8 mouse cellular contexts compared by ENCODE assay signal in the genomic region with DNA sequence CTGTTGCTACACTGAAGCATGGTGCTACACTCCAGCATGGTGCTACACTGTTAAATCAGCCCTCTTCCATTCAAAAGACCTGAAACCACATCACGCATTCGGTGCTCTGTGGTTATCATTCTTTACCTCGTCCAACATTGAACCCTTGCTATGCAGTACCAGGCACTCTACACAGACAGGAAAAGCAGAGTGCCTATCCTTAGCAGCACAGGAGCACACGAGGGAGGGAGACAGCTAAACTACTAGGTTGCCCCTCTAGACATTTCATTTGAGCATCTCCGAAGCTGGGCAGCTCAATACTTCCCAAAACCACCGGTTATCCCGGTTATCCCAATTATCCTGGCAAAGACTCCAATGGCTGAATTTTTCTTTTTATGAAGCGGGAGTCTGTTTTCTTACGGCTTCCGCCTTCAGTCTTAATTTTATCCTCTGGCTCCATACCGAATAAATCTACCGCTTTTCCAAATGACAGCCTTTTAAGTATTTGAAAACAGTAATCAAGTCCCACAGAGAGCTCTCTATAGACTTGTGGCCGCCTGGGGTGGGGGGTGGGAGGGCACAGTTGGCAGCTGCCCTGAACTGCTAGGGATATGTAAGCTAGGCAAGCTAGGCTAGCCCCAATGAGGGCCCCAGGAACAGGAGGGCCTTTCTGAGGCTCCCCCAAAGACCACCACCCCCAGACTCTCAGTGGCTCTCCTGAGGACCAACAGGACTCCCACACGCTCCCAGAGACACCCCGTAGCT.
DNase-seq lines count a peak whose midpoint lies in the region; ATAC-seq lines count a peak whose summit lies in the region.

No protein-coding gene starts in this region.

- WGBS in kidney, embryonic 16.5 days: 23% methylated on average over 15 of the region's 15 CpGs
- 22% methylated on average over 15 of the region's 15 CpGs for WGBS in embryonic facial prominence, embryonic 13.5 days
- 19% methylated on average over 15 of the region's 15 CpGs for WGBS in hindbrain, embryonic 13.5 days
- 14% methylated on average over 15 of the region's 15 CpGs for WGBS in midbrain, embryonic 15.5 days

- peak overlapping the region; percentile 41; the same call in 1 of the 2 replicates for H3K4me2 ChIP-seq in kidney, embryonic 16.5 days (replicated peaks; ENCODE audit: low read depth, low read length)
- peak overlapping the region; percentile 46 for H3K4me2 ChIP-seq in embryonic facial prominence, embryonic 13.5 days
- peak overlapping the region; percentile 40 for H3K4me2 ChIP-seq in hindbrain, embryonic 13.5 days
- H3K4me2 ChIP-seq in midbrain, embryonic 15.5 days: peak overlapping the region; percentile 46

- H3K9ac ChIP-seq in kidney, embryonic 16.5 days (replicated peaks; ENCODE audit: low read length): peak overlapping the region; percentile 50
- peak overlapping the region; percentile 52; the same call in 1 of the 2 replicates for H3K9ac ChIP-seq in embryonic facial prominence, embryonic 13.5 days
- peak overlapping the region; percentile 20; the same call in 1 of the 2 replicates for H3K9ac ChIP-seq in hindbrain, embryonic 13.5 days
- no peak overlapping the region; the same call in 1 of the 2 replicates for H3K9ac ChIP-seq in midbrain, embryonic 15.5 days

- peak overlapping the region; percentile 81 for H3K27ac ChIP-seq in kidney, embryonic 16.5 days (ENCODE audit: low read length)
- peak overlapping the region; percentile 97 for H3K27ac ChIP-seq in embryonic facial prominence, embryonic 13.5 days
- peak overlapping the region; percentile 45; the same call in 1 of the 2 replicates for H3K27ac ChIP-seq in hindbrain, embryonic 13.5 days
- peak overlapping the region; percentile 10; the same call in 1 of the 2 replicates for H3K27ac ChIP-seq in midbrain, embryonic 15.5 days

- H3K36me3 ChIP-seq in kidney, embryonic 16.5 days (ENCODE audit: insufficient read depth, low read length): no peaks in the 10 kb centered on the region
- H3K36me3 ChIP-seq in embryonic facial prominence, embryonic 13.5 days: no peaks in the 10 kb centered on the region
- H3K36me3 ChIP-seq in hindbrain, embryonic 13.5 days: no peaks in the 10 kb centered on the region
- H3K36me3 ChIP-seq in midbrain, embryonic 15.5 days (replicated peaks): no peaks in the 10 kb centered on the region

- no peaks in the 10 kb centered on the region for H3K9me3 ChIP-seq in kidney, embryonic 16.5 days (ENCODE audit: low read length)
- H3K9me3 ChIP-seq in embryonic facial prominence, embryonic 13.5 days: no peaks in the 10 kb centered on the region
- H3K9me3 ChIP-seq in hindbrain, embryonic 13.5 days: no peaks in the 10 kb centered on the region
- no peaks in the 10 kb centered on the region for H3K9me3 ChIP-seq in midbrain, embryonic 15.5 days

- DNase-seq in kidney, postnatal 36 days: no peak
- DNase-seq in testis, postnatal 14 days (ENCODE audit: low spot score): no peak
- no peak for DNase-seq in right cerebral cortex, adult 18-20 months
- DNase-seq in right cerebral cortex, postnatal 36 days (ENCODE audit: low spot score in 2 of 2): no peak

- ATAC-seq in kidney, embryonic 16.5 days (ENCODE audit: low FRiP score, low TSS enrichment): 0 out of 2 replicates have a peak, but pooled peaks have one; percentile 11
- peak; percentile 77 for ATAC-seq in embryonic facial prominence, embryonic 13.5 days (ENCODE audit: insufficient number of reproducible peaks, insufficient read depth, low FRiP score, low TSS enrichment, low read depth)
- ATAC-seq in hindbrain, embryonic 13.5 days (ENCODE audit: low FRiP score): no peak; the same call in 1 of the 2 replicates
- peak; percentile 61 for ATAC-seq in midbrain, embryonic 15.5 days (replicated peaks)

- H3K27me3 ChIP-seq in kidney, embryonic 16.5 days (ENCODE audit: insufficient read depth, low read length): no peaks in the 10 kb centered on the region
- H3K27me3 ChIP-seq in embryonic facial prominence, embryonic 13.5 days: no peaks in the 10 kb centered on the region
- peaks cover 7% of the 10 kb centered on the region; the same call in 1 of the 2 replicates for H3K27me3 ChIP-seq in hindbrain, embryonic 13.5 days
- H3K27me3 ChIP-seq in midbrain, embryonic 15.5 days (replicated peaks): no peaks in the 10 kb centered on the region

- no peak overlapping the region for H3K4me3 ChIP-seq in kidney, embryonic 16.5 days (ENCODE audit: low read length)
- no peak overlapping the region for H3K4me3 ChIP-seq in embryonic facial prominence, embryonic 13.5 days
- no peak overlapping the region for H3K4me3 ChIP-seq in hindbrain, embryonic 13.5 days
- H3K4me3 ChIP-seq in midbrain, embryonic 15.5 days: no peak overlapping the region

- peaks cover 27% of the 10 kb centered on the region for H3K4me1 ChIP-seq in kidney, embryonic 16.5 days (ENCODE audit: insufficient read depth, low read length)
- peaks cover 38% of the 10 kb centered on the region for H3K4me1 ChIP-seq in embryonic facial prominence, embryonic 13.5 days
- H3K4me1 ChIP-seq in hindbrain, embryonic 13.5 days (replicated peaks): peaks cover 15% of the 10 kb centered on the region
- peaks cover 15% of the 10 kb centered on the region for H3K4me1 ChIP-seq in midbrain, embryonic 15.5 days

Comparison
In these comparisons a context has a peak if more than half of its experiments do, and no peak if none do; other contexts are left out.
1. H3K27ac ChIP-seq: peak in every context shown above with its lines; median percentile 97 in embryonic facial prominence, embryonic 13.5 days; 81 in kidney, embryonic 16.5 days; 45 in hindbrain, embryonic 13.5 days; 10 in midbrain, embryonic 15.5 days.